16 mouse cellular contexts compared by ENCODE assay signal in genomic region chr15:36900940-36901339, GRCm38 (mm10).
DNase-seq lines count a peak whose midpoint lies in the region; ATAC-seq lines count a peak whose summit lies in the region.
"Had no signal": no experiment of that assay in that cellular context is flagged by ENCODE, and none has a peak within 500 bp of the region (broad histone marks: within the 10 kb centered on the region; RNA-seq: fewer than 3 reads in every experiment).

No protein-coding gene starts in this region.

- no peak overlapping the region for H3K27ac ChIP-seq in hindbrain, embryonic 11.5 days (ENCODE audit: low read depth, low read length)
- H3K27ac ChIP-seq in hindbrain, embryonic 12.5 days = no peak overlapping the region
- H3K27ac ChIP-seq in limb, embryonic 10.5 days = peak overlapping the region; percentile 75
- H3K27ac ChIP-seq: limb, embryonic 13.5 days; liver, embryonic 15.5 days; midbrain, embryonic 12.5 days had no signal

- no peaks in the 10 kb centered on the region for H3K9me3 ChIP-seq in hindbrain, embryonic 11.5 days (ENCODE audit: control insufficient read depth, low read length)
- no peaks in the 10 kb centered on the region for H3K9me3 ChIP-seq in hindbrain, embryonic 12.5 days (replicated peaks)
- no peaks in the 10 kb centered on the region for H3K9me3 ChIP-seq in limb, embryonic 10.5 days (replicated peaks)
- H3K9me3 ChIP-seq: limb, embryonic 13.5 days; liver, embryonic 15.5 days; midbrain, embryonic 12.5 days had no signal

- 73% methylated on average over 2 of the region's 2 CpGs for WGBS in hindbrain, embryonic 11.5 days
- WGBS in hindbrain, embryonic 12.5 days = 72% methylated on average over 2 of the region's 2 CpGs
- WGBS in limb, embryonic 10.5 days = 61% methylated on average over 2 of the region's 2 CpGs

- H3K36me3 ChIP-seq in hindbrain, embryonic 11.5 days (ENCODE audit: control insufficient read depth, insufficient read depth, low read length) = no peaks in the 10 kb centered on the region
- no peaks in the 10 kb centered on the region for H3K36me3 ChIP-seq in hindbrain, embryonic 12.5 days
- H3K36me3 ChIP-seq in limb, embryonic 10.5 days = no peaks in the 10 kb centered on the region
- H3K36me3 ChIP-seq: limb, embryonic 13.5 days; liver, embryonic 15.5 days; midbrain, embryonic 12.5 days had no signal

- H3K4me3 ChIP-seq in hindbrain, embryonic 11.5 days (ENCODE audit: low read depth, low read length) = no peak overlapping the region
- H3K4me3 ChIP-seq in hindbrain, embryonic 12.5 days = no peak overlapping the region
- H3K4me3 ChIP-seq in limb, embryonic 10.5 days = no peak overlapping the region
- H3K4me3 ChIP-seq: limb, embryonic 13.5 days; liver, embryonic 15.5 days; midbrain, embryonic 12.5 days had no signal

- 0 out of 2 replicates have a peak, but pooled peaks cover 5% of the 10 kb centered on the region for H3K4me1 ChIP-seq in hindbrain, embryonic 11.5 days (replicated peaks; ENCODE audit: control insufficient read depth, insufficient read depth, low read length)
- H3K4me1 ChIP-seq in hindbrain, embryonic 12.5 days = peaks cover 23% of the 10 kb centered on the region
- H3K4me1 ChIP-seq in limb, embryonic 10.5 days = peaks cover 39% of the 10 kb centered on the region

- 0 out of 2 replicates have a peak, but pooled peaks have one; percentile 4 for ATAC-seq in hindbrain, embryonic 11.5 days (ENCODE audit: low FRiP score)
- no peak for ATAC-seq in hindbrain, embryonic 12.5 days (ENCODE audit: low FRiP score)

- H3K9ac ChIP-seq in hindbrain, embryonic 11.5 days (ENCODE audit: low read depth, low read length) = no peak overlapping the region
- no peak overlapping the region for H3K9ac ChIP-seq in hindbrain, embryonic 12.5 days
- H3K9ac ChIP-seq: forebrain, postnatal 0 days; limb, embryonic 13.5 days; liver, embryonic 15.5 days had no signal

- H3K4me2 ChIP-seq in hindbrain, embryonic 11.5 days (replicated peaks; ENCODE audit: low read depth, low read length) = no peak overlapping the region
- H3K4me2 ChIP-seq in hindbrain, embryonic 12.5 days (replicated peaks) = no peak overlapping the region
- H3K4me2 ChIP-seq: liver, embryonic 15.5 days had no signal

- no peak for DNase-seq in hindbrain, embryonic 11.5 days (ENCODE audit: low spot score)
- DNase-seq in ovary, adult 18-20 months (ENCODE audit: low spot score) = peak; percentile 73
- DNase-seq in ovary, postnatal 10 days (ENCODE audit: low spot score) = no peak
- DNase-seq in limb, embryonic 10.5 days (ENCODE audit: low spot score) = no peak
- no peak for DNase-seq in cerebellum, adult 9-11 months
- no peak for DNase-seq in MN1 (ENCODE audit: low spot score)
- DNase-seq: cerebellum, adult 11 months; forebrain, postnatal 0 days; gastrocnemius, postnatal 10 days; kidney, adult 8-10 months; kidney, postnatal 36 days; thymus, adult 2 months had no signal

- no peaks in the 10 kb centered on the region for H3K27me3 ChIP-seq in hindbrain, embryonic 11.5 days (ENCODE audit: control insufficient read depth, insufficient read depth, low read length)
- 0 out of 2 replicates have a peak, but pooled peaks cover 4% of the 10 kb centered on the region for H3K27me3 ChIP-seq in hindbrain, embryonic 12.5 days
- H3K27me3 ChIP-seq in limb, embryonic 10.5 days (ENCODE audit: low read depth, poor library complexity, severe bottlenecking) = no peaks in the 10 kb centered on the region
- H3K27me3 ChIP-seq: limb, embryonic 13.5 days; liver, embryonic 15.5 days had no signal
